Mouse (Mus musculus) stomach, embryonic 15.5 days (tissue): Measurements from ENCODE around the gene Gm4513. TPM values are rescaled to one million over a fixed set of nuclear protein-coding genes. Genes with fewer than 3 reads are reported as not detected.
"Not testable (repeated sequence)": the region's sequence is repeated elsewhere in the genome, so short reads cannot be mapped to it uniquely, and the experiment has no call there.

Experiments used
- ATAC-seq: fragments of 200-750 bp; cut with Nextera tagmentation; 2 replicates; pipeline ENCODE4 v1.8.0; 2017; ENCODE audit warnings: low read depth, moderate number of reproducible peaks, moderate TSS enrichment; ENCODE audit not compliant: insufficient read depth, low FRiP score
- H3K27ac ChIP-seq: fragments of 300-500 bp; sonication (generic); 2 replicates; pipeline ENCODE4 v1.5.1; 2015; ENCODE audit warnings: mild to moderate bottlenecking, inconsistent platforms
- H3K27me3 ChIP-seq: fragments of 300-500 bp; sonication (generic); replicated peaks from 2 replicates; pipeline ENCODE4 v1.6.1; 2015; ENCODE audit warnings: inconsistent platforms
- H3K36me3 ChIP-seq: fragments of 300-500 bp; sonication (generic); 2 replicates; pipeline ENCODE4 v1.6.1; 2015; ENCODE audit warnings: inconsistent platforms
- H3K4me1 ChIP-seq: fragments of 300-500 bp; sonication (generic); 2 replicates; pipeline ENCODE4 v1.6.1; 2015; ENCODE audit warnings: inconsistent platforms
- H3K4me2 ChIP-seq: fragments of 300-500 bp; sonication (generic); 2 replicates; pipeline ENCODE4 v1.6.1; 2015; ENCODE audit warnings: mild to moderate bottlenecking, inconsistent platforms
- H3K4me3 ChIP-seq: fragments of 300-500 bp; sonication (generic); replicated peaks from 2 replicates; pipeline ENCODE4 v1.5.1; 2015; ENCODE audit warnings: inconsistent platforms
- H3K9ac ChIP-seq: fragments of 300-500 bp; sonication (generic); 2 replicates; pipeline ENCODE4 v1.6.1; 2015; ENCODE audit warnings: inconsistent platforms
- H3K9me3 ChIP-seq: fragments of 300-500 bp; sonication (generic); 2 replicates; pipeline ENCODE4 v1.6.1; 2016; ENCODE audit warnings: inconsistent platforms
- WGBS: fragments of 180-500 bp; shearing (Covaris S2); methylation state at CpG from one replicate; pipeline ENCODE4 v1.1.7; 2015; 5-methylcytosine and 5-hydroxymethylcytosine counted together
- polyA plus RNA-seq: library from polyadenylated mRNA; unstranded; fragments of >200 nt; fragmentation: Nextera tagmentation; extraction: Ambion mirVana; gene quantifications from 2 replicates; pipeline ENCODE4 v1.2.1, GENCODE M21; 2015

Gm4513 gene
- not detected in 2 replicates for polyA plus RNA-seq

DNA sequence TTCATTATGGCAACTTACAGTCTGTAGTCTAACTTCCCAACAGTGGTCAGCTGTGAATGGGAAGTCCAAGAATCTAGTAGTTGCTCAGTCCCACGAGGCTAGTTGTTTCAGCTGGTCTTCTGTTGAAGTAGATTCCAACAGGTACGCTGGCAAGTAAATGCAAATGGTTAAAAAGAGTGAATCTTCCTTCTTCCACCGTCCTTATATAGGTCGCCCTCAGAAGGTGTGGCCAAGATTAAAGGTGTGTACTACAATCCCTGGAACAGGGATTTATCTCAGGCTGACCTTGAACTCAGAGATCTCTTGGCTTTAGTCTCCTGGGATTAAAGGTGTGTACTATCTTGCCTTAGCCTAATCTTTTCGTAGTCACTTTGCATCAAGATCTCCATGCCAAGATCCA is at the start of gene Gm4513:
Gene Gm4513, minus strand, starts transcription at position 101 of the 400 bp plus-strand sequence.
- H3K27ac ChIP-seq, ATAC-seq, H3K27me3 ChIP-seq, H3K9me3 ChIP-seq, H3K4me1 ChIP-seq, H3K36me3 ChIP-seq, H3K9ac ChIP-seq, H3K4me3 ChIP-seq, H3K4me2 ChIP-seq: not testable (repeated sequence)
- WGBS: 75% methylated on average over 3 of the region's 5 CpGs

DNA sequence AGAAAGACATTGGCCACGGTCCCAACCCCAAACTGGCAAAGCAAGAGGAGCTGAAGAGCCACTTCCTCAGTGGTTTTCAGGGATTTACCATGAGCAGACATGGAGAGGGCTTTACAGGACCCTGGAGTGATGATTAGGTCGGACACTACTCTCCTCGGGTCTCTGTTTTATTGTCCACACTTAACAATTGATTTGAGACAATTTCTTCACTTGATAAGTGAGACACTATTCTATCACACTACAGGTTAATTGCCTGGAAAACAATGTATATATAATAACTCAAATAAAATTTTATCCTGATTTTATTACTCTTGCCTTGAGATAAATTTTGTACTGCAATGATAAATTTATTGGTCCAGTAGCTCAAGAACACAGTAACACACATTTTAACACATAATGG is 22.7 kb downstream of the Gm4513 start, which contains the start of gene Gm4141:
Gene Gm4141, minus strand, starts transcription at position 101 of the 400 bp plus-strand sequence.
- WGBS: no CpG with 5 or more reads among the region's 3 CpGs
- not testable (repeated sequence) for H3K9me3 ChIP-seq, H3K9ac ChIP-seq, H3K36me3 ChIP-seq, ATAC-seq, H3K4me2 ChIP-seq, H3K4me3 ChIP-seq, H3K27me3 ChIP-seq, H3K27ac ChIP-seq, H3K4me1 ChIP-seq

- not testable (repeated sequence) for H3K4me3 ChIP-seq, H3K4me1 ChIP-seq, H3K27ac ChIP-seq, H3K36me3 ChIP-seq, H3K9me3 ChIP-seq, H3K9ac ChIP-seq, ATAC-seq, H3K4me2 ChIP-seq, H3K27me3 ChIP-seq
- no CpG with 5 or more reads among the region's 1 CpGs for WGBS
These were observed 53.2 kb downstream of the Gm4513 start, which contains the start of gene Gm5726 for GRCm38 (mm10) chr7:20545657-20546056. Gm5726 (minus strand) TSS chr7:20545757.

Other genes starting within 250 kb of the Gm4513 start
- not detected in 2 replicates for gene Gm5728, start 223.6 kb downstream of the Gm4513 start, polyA plus RNA-seq
- not detected in 2 replicates for gene Vmn1r100, start 181.1 kb downstream of the Gm4513 start, polyA plus RNA-seq
- not detected in 2 replicates for gene Vmn1r101, start 156.4 kb downstream of the Gm4513 start, polyA plus RNA-seq
- not detected in 2 replicates for gene Gm10670, start 124.1 kb downstream of the Gm4513 start, polyA plus RNA-seq
- gene Vmn1r103, start 88.5 kb downstream of the Gm4513 start, polyA plus RNA-seq: not detected in 2 replicates
- gene Vmn1r104, start 65.2 kb downstream of the Gm4513 start, polyA plus RNA-seq: not detected in 2 replicates
- gene Gm5726, start 53.3 kb downstream of the Gm4513 start, polyA plus RNA-seq: not detected in 2 replicates
- gene Gm4141, start 22.8 kb downstream of the Gm4513 start, polyA plus RNA-seq: not detected in 2 replicates
- gene Vmn1r107, start 69.9 kb upstream of the Gm4513 start, polyA plus RNA-seq: not detected in 2 replicates
- gene Vmn1r111, start 104.2 kb upstream of the Gm4513 start, polyA plus RNA-seq: not detected in 2 replicates
- gene Gm10668, start 131.6 kb upstream of the Gm4513 start, polyA plus RNA-seq: not detected in 2 replicates
- gene Vmn1r112, start 172.2 kb upstream of the Gm4513 start, polyA plus RNA-seq: not detected in 2 replicates
- gene Vmn1r113, start 188.3 kb upstream of the Gm4513 start, polyA plus RNA-seq: not detected in 2 replicates
- gene Vmn1r114, start 213.2 kb upstream of the Gm4513 start, polyA plus RNA-seq: not detected in 2 replicates
- gene Vmn1r115, start 246.0 kb upstream of the Gm4513 start, polyA plus RNA-seq: not detected in 2 replicates